Mouse (Mus musculus): ENCODE results near the gene Slc22a23. TPM values are rescaled to one million over a fixed set of nuclear protein-coding genes. Genes with fewer than 3 reads are reported as not detected.

The Slc22a23 gene
- polyA plus RNA-seq, 1 experiment from 2014 or later: 15.6 TPM

DNA sequence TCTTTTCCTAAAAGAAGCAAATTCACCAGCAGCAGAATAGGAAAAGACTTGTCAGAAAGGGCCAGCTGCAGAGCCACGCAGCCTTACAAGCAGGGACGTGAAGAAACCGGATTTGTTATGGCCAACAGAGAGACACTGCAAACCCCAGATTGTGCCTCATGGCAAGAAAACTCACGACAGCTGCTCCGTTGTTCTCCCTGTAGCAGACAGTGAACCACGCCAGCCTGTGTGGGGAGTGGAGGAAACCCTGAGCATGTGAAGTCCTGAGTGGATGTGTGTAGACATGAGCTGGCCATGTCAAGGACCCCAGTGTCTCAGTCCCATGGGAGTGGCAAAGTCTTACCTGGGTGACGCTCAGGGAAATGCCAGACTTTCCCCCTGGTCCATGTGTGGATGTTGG is 208.4 kb downstream of the Slc22a23 start:
- peaks cover 50% of the 10 kb centered on the region for H3K4me1 ChIP-seq
- H3K9ac ChIP-seq (replicated peaks): 0 out of 2 replicates have a peak overlapping the region, but pooled peaks have one; percentile 10
- WGBS: 22% methylated on average over 7 of the region's 7 CpGs
- no peak for ATAC-seq (ENCODE audit: low FRiP score)
- H3K27me3 ChIP-seq (replicated peaks): no peaks in the 10 kb centered on the region
- H3K9me3 ChIP-seq (replicated peaks): no peaks in the 10 kb centered on the region
- H3K4me2 ChIP-seq: no peak overlapping the region
- peak overlapping the region; percentile 70 for H3K27ac ChIP-seq (replicated peaks)
- no peaks in the 10 kb centered on the region for H3K36me3 ChIP-seq
- no peak overlapping the region for H3K4me3 ChIP-seq (replicated peaks)

DNA sequence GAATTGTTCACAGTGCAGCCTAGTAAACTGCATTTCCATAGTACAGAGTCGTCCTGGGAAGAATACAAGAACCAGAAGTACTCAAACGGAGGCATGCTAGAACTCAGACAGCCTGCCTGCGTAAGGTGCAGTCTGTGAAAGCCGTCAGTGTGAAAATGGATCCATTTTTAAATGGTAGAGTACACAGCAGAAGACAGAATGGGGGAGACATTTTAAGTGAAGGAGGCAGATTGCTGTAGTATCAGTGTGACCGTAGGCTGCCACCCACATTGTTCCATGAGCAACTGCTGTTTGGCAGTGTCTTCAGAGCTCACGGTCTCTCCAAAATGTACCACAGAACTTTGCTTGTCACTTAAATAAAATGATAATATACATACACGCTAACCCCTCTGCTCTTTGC is 210.7 kb downstream of the Slc22a23 start:
- WGBS: 20% methylated on average over 7 of the region's 7 CpGs
- ATAC-seq (ENCODE audit: low FRiP score): no peak
- Histone ChIP-seq H3K4me2 (peak overlapping the region; percentile 76), H3K27ac (replicated peaks) (peak overlapping the region; percentile 97), H3K9me3 (replicated peaks) (no peaks in the 10 kb centered on the region), H3K4me1 (peaks cover 55% of the 10 kb centered on the region), H3K27me3 (replicated peaks) (no peaks in the 10 kb centered on the region), H3K36me3 (no peaks in the 10 kb centered on the region), H3K9ac (replicated peaks) (peak overlapping the region; percentile 68), H3K4me3 (replicated peaks) (peak overlapping the region; percentile 92)

DNA sequence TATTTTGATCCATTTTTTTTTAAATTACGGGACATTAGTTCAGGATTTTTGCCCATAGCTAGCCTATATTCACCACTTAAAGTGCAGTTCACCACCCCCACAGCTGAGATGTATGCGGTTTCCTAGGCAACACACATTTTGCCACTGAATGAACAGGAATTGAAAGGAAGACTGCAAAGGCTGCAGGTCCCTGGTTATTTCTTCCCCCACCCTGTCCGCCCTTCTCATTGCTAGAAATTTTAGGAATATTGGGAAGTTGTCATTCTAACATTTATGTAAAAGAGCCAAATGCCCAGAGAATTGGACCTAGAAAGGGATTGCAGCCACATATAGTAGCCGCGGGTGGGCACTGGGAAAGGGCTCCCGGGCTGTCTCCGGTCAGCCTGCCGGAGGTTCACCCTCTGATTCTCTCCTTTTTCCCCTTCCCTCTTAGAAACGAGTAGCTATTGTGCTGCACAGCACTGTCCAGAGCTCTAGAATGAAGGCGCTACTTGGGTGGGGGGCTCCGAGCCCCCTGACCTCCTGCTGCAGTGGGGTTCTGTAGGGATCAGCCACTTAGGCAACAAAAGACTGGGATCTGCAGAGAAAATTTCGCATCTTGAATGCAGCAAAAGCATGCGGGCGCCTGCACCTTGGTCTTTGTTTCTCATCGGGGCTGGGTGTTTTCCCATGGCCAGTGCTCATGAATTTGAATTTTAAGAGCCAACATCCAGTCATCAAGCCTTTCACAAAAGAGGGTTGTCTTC is 211.5 kb downstream of the Slc22a23 start:
- no peak for ATAC-seq (ENCODE audit: low FRiP score)
- peak overlapping the region; percentile 76 for H3K4me2 ChIP-seq
- no peaks in the 10 kb centered on the region for H3K9me3 ChIP-seq (replicated peaks)
- no peaks in the 10 kb centered on the region for H3K27me3 ChIP-seq (replicated peaks)
- peaks cover 55% of the 10 kb centered on the region for H3K4me1 ChIP-seq
- peak overlapping the region; percentile 68 for H3K9ac ChIP-seq (replicated peaks)
- H3K27ac ChIP-seq (replicated peaks): peak overlapping the region; percentile 97
- 2% methylated on average over 15 of the region's 15 CpGs for WGBS
- H3K36me3 ChIP-seq: no peaks in the 10 kb centered on the region
- peak overlapping the region; percentile 92 for H3K4me3 ChIP-seq (replicated peaks)

DNA sequence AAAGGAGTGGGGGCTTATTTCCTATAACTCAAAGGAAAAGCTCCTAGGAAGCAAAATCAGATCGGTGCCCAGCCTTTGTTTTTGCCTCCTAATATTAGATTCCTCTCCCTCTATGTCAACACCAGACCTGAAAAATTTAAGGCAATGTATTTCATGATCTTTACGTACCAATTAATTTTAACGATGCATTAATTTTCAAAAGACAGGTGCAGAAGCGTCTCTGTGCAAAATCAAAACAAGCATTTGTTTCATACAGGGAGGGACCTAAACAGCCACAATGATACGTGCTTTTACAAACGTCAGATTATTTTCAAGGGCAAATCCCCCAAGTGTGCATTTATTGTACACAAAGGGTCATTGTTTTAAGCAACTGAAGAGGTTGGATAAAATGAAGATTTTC is 212.1 kb downstream of the Slc22a23 start:
- Histone ChIP-seq H3K9ac (replicated peaks) (peak overlapping the region; percentile 68), H3K36me3 (no peaks in the 10 kb centered on the region), H3K4me1 (peaks cover 55% of the 10 kb centered on the region), H3K27me3 (replicated peaks) (no peaks in the 10 kb centered on the region), H3K27ac (replicated peaks) (peak overlapping the region; percentile 97), H3K9me3 (replicated peaks) (no peaks in the 10 kb centered on the region), H3K4me2 (peak overlapping the region; percentile 76), H3K4me3 (replicated peaks) (peak overlapping the region; percentile 92)
- WGBS: 5% methylated on average over 6 of the region's 6 CpGs
- no peak for ATAC-seq (ENCODE audit: low FRiP score)

DNA sequence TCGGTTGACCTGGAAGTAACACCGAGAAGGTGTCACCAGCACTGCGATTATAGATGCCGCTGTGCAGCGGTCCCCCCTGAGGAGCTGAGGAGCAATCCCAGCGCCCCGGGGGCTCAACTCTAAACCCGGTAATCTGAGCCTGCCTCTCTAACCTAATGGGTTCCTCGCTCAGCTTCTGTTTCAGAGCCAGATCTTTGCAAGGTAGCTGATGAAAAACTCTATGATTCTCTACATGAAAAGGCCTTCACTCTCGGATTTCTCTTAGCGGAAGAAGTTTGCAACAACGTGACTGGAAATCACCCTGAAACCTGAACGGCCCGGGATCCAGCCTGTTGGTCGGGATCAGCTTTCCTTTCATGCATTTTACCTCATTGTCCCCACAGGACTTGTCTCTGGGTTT is 212.7 kb downstream of the Slc22a23 start:
- Histone ChIP-seq H3K9ac (replicated peaks) (peak overlapping the region; percentile 68), H3K9me3 (replicated peaks) (no peaks in the 10 kb centered on the region), H3K4me2 (peak overlapping the region; percentile 76), H3K36me3 (no peaks in the 10 kb centered on the region), H3K27me3 (replicated peaks) (no peaks in the 10 kb centered on the region), H3K4me1 (peaks cover 50% of the 10 kb centered on the region), H3K27ac (replicated peaks) (peak overlapping the region; percentile 97), H3K4me3 (replicated peaks) (peak overlapping the region; percentile 92)
- ATAC-seq (ENCODE audit: low FRiP score): no peak
- WGBS: 3% methylated on average over 15 of the region's 15 CpGs

DNA sequence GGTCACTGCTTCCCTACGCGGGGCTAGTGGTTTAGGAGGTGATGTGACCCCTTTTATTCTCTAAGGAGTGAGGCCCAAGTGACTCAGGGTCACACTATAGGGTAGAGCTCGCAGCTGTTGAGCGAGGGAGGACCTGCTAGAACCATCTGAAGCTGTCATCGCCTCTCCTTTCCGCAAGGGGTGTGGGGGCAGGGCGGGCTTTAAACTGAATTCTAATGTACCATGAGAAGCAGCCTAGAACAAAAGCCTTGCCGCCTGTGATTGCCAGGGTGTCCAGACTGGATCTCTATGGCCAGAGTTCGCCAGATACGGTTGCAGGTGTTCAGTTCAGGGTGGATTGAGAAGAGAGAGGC is 213.3 kb downstream of the Slc22a23 start:
- ATAC-seq (ENCODE audit: low FRiP score): peak; percentile 30
- H3K27ac ChIP-seq (replicated peaks): peak overlapping the region; percentile 97

DNA sequence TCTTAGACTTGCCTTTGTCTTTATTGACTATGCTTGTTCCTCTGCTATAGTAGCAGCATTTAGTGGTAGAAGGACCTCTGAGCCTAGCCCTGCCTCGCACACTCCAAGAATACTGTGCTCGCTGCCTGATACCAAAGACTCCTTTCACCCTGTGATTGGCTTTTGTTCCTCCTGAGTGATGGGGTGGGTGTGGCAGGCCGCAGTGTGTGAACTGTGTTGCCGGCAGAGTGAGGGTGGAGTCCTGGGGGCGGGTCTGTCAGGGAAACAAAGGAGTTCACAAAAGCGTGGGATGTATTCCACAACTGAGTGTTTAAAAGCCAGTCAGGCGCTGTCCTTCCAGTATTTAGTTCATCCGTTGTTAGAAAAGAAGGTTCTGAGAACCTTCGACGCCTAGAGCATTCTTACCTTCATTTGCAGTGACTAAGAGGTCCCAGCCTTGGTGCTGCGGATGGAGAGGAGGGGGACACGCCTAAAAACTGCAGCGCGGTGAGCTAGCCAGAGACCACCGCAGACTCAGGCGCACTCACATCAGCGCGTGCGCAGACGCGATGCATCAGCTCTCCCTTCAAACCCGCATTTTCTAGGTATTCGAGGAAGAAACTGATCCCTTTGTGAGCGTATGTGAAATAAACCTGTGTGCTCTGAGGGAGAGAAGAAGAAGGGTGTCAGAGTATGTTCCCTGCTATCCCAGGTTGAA is 213.8 kb downstream of the Slc22a23 start:
- Histone ChIP-seq H3K4me3 (replicated peaks) (peak overlapping the region; percentile 92), H3K9me3 (replicated peaks) (no peaks in the 10 kb centered on the region), H3K27me3 (replicated peaks) (no peaks in the 10 kb centered on the region), H3K4me1 (peaks cover 40% of the 10 kb centered on the region), H3K9ac (replicated peaks) (peak overlapping the region; percentile 68), H3K36me3 (no peaks in the 10 kb centered on the region), H3K4me2 (peak overlapping the region; percentile 76), H3K27ac (replicated peaks) (peak overlapping the region; percentile 97)
- 0% methylated on average over 24 of the region's 24 CpGs for WGBS
- ATAC-seq (ENCODE audit: low FRiP score): peak; percentile 81

More for the DNA sequence above, 213.3 kb downstream of the Slc22a23 start:
- peak overlapping the region; percentile 76 for H3K4me2 ChIP-seq
- under 1% methylated on average over 10 of the region's 10 CpGs for WGBS
- no peaks in the 10 kb centered on the region for H3K9me3 ChIP-seq (replicated peaks)
- H3K9ac ChIP-seq (replicated peaks): peak overlapping the region; percentile 68
- no peaks in the 10 kb centered on the region for H3K27me3 ChIP-seq (replicated peaks)
- no peaks in the 10 kb centered on the region for H3K36me3 ChIP-seq
- H3K4me3 ChIP-seq (replicated peaks): peak overlapping the region; percentile 92
- H3K4me1 ChIP-seq: peaks cover 45% of the 10 kb centered on the region

DNA sequence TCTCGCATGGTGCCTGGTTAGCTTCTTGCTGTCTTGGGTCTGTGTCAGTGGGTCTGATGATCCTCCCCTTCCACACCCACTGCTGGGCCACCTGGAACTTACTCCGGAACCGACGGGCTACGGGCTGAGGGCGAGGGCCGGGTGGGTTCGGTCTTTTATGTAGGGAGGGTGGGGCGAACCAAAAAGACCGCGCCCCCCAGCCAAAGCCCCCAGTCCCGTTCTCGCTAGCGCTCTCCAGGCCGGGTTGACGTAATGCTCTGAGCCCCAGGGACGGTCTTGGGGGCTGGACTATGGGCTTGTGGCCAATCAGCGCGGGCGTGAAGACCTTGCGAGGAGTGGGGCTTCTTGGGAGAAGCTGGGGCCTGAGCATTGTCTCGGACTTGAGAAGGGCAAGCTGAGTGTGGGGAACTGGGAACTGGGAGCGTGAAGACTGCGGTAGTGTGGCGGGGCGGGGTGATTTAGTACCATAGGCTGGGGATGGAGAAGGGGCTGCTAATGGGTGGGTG is 214.7 kb downstream of the Slc22a23 start, which contains the start of gene Tubb2b:
Gene Tubb2b (minus strand): TSS at position 241 of the 506 bp plus-strand sequence.
- peak within 1 kb of the TSS; percentile 76 for H3K4me2 ChIP-seq
- ATAC-seq (ENCODE audit: low FRiP score): peak; percentile 93
- H3K36me3 ChIP-seq: no peaks in the 10 kb centered on the region
- H3K9me3 ChIP-seq (replicated peaks): no peaks in the 10 kb centered on the region
- peak within 1 kb of the TSS; percentile 100 for H3K9ac ChIP-seq (replicated peaks)
- peak within 1 kb of the TSS; percentile 97 for H3K27ac ChIP-seq (replicated peaks)
- H3K4me1 ChIP-seq: peaks cover 39% of the 10 kb centered on the region
- under 1% methylated on average over 26 of the region's 26 CpGs for WGBS
- H3K4me3 ChIP-seq (replicated peaks): peak within 1 kb of the TSS; percentile 92
- H3K27me3 ChIP-seq (replicated peaks): no peaks in the 10 kb centered on the region

DNA sequence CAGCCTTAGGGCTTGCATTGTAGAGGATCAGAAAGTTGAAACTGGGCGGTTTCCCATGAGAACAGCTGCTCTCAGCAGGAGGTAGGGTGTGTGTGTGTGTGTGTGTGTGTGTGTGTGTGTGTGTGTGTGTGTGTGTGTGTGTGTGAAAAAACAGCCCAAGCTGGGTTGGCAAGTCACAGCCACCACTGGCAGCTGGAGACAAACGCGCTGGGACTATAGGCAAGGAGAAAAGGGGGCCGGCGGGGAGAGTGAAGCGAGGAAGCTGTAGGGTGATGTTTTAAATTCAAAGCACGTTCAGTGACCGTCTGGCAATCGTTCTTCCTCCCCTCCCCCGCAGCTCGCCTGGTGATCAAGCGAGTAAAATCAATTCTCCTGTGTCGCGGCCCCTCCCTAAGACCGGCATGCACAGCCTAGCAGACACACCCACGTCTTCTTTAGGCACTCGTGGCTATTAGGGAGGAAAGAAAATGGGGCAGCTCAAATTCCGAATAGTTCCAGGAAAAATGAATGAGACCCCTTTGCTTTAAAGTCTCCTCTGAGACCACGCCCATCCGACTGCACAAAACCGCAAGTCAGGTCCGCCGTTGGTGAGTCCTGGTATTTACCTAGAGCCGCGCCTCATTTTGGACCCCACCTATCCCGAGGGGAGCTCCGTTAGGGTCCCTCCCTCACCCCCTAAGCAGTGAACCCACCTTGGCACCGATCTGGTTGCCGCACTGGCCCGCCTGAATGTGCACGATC is 215.3 kb downstream of the Slc22a23 start:
- peak; percentile 12; the same call in 1 of the 2 replicates for ATAC-seq (ENCODE audit: low FRiP score)
- Histone ChIP-seq H3K9ac (replicated peaks) (peak overlapping the region; percentile 100), H3K4me3 (replicated peaks) (peak overlapping the region; percentile 92), H3K27ac (replicated peaks) (peak overlapping the region; percentile 97), H3K4me2 (peak overlapping the region; percentile 76), H3K9me3 (replicated peaks) (no peaks in the 10 kb centered on the region), H3K4me1 (peaks cover 39% of the 10 kb centered on the region), H3K27me3 (replicated peaks) (no peaks in the 10 kb centered on the region), H3K36me3 (no peaks in the 10 kb centered on the region)
- WGBS: under 1% methylated on average over 31 of the region's 31 CpGs
